Mouse (Mus musculus): ENCODE measurements around the gene Hdac7.

The Hdac7 gene

DNA sequence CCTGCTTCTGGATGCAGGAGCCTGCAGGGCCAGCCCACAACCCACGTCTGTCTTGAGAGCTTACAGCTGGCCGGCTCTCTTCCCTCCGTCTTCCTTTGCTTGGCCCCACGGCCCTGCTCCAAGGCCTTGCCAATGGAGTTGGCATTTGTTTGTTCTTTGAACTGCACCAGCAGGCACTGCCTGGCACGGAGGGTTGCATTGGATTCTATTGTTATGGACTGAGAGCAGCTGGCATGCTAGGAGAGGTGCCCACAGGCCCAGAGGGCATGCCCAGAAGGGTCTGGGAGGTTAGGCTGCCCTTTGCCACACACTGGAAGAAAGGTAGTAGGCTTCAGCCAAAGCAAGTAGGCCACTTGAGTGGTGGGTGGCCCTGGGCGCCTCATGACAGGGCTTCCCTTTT lies 55.5 kb downstream of the Hdac7 start:
- DNase-seq (ENCODE audit: low spot score), result no peak

DNA sequence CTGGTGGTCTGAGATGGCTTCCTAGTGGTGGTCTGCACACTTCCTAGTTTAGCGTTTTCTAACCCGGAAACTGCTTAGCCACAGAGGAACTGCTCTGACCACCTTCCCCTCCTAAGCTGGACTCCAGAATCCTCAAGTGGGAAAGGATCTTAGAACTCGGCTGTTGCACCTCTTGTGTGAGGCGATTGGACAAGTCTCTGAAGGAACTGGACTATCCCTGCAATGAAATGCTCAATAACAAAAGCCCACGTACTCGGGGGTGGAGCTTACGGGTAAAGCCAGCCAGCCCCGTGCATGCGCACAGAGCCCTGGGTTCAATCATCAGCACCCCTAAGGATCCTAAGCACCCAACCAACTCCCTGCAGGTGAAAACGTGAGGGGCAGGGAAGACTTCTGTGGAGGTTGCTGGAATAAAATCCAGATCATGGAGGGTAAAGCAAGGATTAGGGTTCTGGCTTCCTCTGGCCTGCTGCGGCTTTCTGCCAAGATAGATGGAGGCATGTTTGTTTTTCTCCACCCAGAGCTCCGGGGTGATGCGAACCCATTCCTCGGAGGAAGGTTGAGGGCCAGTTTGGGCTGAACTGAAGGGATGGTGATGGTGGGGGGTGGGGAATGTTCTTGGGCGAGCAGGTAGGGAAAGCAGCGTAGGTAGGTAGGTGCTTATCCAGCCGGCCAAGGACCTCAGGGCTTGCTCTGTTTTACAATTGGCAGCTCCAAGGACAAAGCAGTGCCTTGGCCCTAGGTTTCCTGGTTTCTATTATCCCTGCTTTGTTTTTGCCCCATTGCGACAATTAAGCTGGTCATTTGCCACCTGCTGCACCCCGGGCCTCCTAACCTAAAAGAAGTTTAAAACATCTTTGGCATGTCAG lies 56.3 kb downstream of the Hdac7 start:
- no peak for DNase-seq (ENCODE audit: low spot score)

GRCm38 (mm10) chr15:97787148-97787798 lies 57.0 kb downstream of the Hdac7 start:
- DNase-seq (ENCODE audit: low spot score), result no peak

- no peak for DNase-seq (ENCODE audit: low spot score)
Observed at GRCm38 (mm10) chr15:97786412-97787112, 57.7 kb downstream of the Hdac7 start.

DNA sequence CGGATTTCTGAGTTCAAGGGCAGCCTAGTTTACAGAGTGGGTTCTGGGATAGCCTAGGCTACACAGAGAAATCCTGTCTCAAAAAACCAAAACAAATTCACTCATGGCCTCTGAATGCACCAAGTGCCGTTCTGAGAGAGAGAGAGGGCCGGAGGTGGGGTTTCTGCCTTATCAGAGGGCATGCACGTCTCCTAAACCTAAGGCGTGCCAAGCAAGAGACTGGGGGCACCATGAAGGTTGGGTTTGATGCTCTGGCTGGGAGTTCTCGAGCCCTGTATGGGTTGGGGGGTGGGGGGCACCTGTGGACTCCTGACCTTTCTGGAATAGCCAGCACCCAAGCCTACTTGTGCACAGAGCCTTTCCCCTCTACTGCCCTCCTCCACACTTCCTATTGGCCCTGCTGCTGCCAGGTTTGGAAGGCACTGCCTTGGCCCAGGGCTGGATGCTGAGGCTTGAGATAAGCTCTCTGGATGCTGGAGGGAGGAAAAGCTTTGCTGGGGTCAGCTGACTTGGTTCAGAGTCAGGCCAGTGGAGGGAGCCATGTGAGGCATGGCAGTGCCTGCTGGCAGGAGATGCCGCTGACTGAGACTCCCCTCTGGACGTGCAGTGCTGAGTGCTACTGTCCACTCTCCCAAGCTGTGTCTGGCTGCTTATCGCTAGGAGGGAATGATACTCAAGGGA lies 58.4 kb downstream of the Hdac7 start:
- DNase-seq (ENCODE audit: low spot score), result no peak

- DNase-seq (ENCODE audit: low spot score), result no peak
Observed at GRCm38 (mm10) chr15:97784561-97785161, 59.6 kb downstream of the Hdac7 start.

- peak; percentile 90 for DNase-seq (ENCODE audit: low spot score)
Observed at GRCm38 (mm10) chr15:97784092-97784559, 60.2 kb downstream of the Hdac7 start.

DNA sequence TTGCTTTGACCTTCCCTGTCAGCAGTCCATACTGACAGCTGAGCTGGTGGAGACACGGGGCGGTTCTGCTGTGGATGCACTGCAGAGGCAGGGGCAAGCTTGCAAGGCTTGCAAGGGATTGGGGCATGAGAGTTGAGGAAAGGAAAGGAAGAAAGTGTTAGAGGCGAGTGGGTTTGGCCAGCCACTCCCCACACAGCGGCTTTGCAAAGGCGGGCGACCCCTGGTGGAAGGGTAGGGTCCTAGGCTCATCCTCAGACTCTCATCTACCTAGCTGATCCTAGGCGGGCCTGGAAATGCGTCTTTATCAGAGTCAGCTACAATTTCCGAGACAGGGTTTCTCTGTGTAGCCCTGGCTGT lies 61.6 kb downstream of the Hdac7 start:
- DNase-seq (ENCODE audit: low spot score), result peak; percentile 81

GRCm38 (mm10) chr15:97781961-97782748 lies 62.1 kb downstream of the Hdac7 start:
- no peak for DNase-seq (ENCODE audit: low spot score)

GRCm38 (mm10) chr15:97780611-97781031 lies 63.7 kb downstream of the Hdac7 start:
- no peak for DNase-seq (ENCODE audit: low spot score)

DNA sequence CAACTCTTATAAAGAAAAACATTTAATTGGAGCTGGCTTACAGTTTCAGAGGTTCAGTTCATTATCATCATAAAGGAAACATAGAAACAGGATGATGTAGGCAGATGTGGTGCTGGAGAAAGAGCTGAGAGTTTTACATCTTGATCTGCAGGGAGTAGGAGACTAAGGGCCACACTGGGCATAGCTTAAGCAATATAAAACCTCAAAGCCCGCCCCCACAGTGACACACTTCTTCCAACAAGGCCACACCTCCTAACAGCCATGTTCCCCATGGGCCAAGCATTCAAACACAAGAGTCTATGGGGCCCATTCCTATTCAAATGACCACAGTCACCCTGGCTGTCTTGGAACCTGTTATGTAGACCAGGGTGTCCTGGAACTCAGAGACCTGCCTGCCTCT lies 64.7 kb downstream of the Hdac7 start:
- DNase-seq (ENCODE audit: low spot score), result no peak

GRCm38 (mm10) chr15:97778311-97779098 lies 65.8 kb downstream of the Hdac7 start, which contains the start of gene Slc48a1:
TSS of gene Slc48a1 (plus strand) at chr15:97778520.
- DNase-seq (ENCODE audit: low spot score), result no peak

- no peak for DNase-seq (ENCODE audit: low spot score)
Observed at GRCm38 (mm10) chr15:97776919-97777318, 67.4 kb downstream of the Hdac7 start.

DNA sequence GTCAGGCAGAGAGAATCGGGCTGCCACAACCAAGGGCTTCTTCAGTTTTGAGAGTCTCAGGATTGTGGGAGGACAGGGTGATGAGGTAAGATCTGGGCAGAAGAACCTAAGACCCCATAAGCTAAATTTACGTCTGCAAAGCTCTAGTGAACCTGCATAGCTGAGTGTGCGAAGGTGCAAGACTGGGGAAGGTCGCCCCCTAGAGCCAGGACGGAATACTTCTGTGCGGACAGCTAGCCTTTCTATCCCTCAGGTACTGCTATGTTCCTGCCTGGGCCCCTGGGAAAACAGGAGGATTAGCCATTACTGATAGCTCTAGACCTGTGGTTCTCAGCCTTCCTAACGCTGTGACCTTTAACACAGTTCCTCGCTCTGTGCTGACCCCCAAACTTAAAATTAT lies 67.8 kb downstream of the Hdac7 start:
- peak; percentile 79 for DNase-seq (ENCODE audit: low spot score)

DNA sequence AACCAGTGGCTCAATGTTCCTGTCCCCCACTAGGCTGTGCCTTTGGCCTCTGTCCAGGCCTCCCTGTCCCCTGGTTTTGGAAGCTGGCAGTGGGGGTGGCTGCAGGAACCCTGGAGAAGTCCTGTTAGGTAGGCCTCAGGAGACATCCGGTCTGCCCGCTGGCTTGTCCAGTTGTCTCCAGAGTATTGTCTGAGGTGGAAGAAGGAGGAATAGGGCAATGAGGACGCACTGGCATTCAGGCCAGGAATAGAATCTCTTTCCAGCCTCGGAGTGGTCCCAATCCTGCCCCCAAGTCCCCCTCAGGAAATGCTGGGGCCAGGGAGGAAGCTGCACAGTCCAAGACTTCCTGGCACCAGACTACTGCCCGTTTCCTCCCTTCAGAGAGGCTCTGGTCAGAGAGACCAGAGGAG lies 70.3 kb downstream of the Hdac7 start:
- DNase-seq (ENCODE audit: low spot score), result no peak

GRCm38 (mm10) chr15:97773108-97773507 lies 71.2 kb downstream of the Hdac7 start:
- peak; percentile 62 for DNase-seq (ENCODE audit: low spot score)

- DNase-seq (ENCODE audit: low spot score), result no peak
Observed at GRCm38 (mm10) chr15:97770280-97770679, 74.0 kb downstream of the Hdac7 start.

DNA sequence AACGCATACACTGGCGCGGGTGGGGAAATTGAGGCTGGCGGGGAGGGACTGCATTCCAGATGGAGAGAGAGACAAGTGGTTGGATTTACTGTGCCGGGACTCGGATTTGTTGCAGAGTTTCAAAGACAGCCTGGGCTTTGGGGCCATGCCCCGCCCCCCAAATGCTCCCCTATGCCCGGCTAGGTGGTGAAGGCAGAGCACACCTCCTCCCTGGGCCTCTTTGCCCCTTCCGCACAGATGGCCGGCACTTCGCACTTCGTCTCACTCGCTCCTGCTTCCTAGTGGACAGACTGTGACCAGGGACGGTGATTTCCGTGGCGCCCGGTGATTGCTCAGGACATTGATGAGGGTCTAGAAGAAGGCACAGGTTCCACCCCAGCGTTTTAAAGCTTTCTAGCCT lies 76.1 kb downstream of the Hdac7 start:
- DNase-seq (ENCODE audit: low spot score), result no peak

GRCm38 (mm10) chr15:97767280-97768186 lies 76.8 kb downstream of the Hdac7 start, which contains the start of gene Rapgef3:
TSS of gene Rapgef3 (minus strand) at chr15:97767972.
- DNase-seq (ENCODE audit: low spot score), result peak; percentile 77

All from retina, embryonic 14.5 days (tissue).